ENCODE assay signal across 24 mouse cellular contexts in genomic region chr7:68314286-68314685, GRCm38 (mm10). TPM values are rescaled to one million over a fixed set of nuclear protein-coding genes. Genes with fewer than 3 reads are reported as not detected.
"Had no signal": no experiment of that assay in that cellular context is flagged by ENCODE, and none has a peak within 500 bp of the region (broad histone marks: within the 10 kb centered on the region; RNA-seq: fewer than 3 reads in every experiment).

No protein-coding gene starts in this region.

- H3K27me3 ChIP-seq: midbrain, embryonic 12.5 days; neural tube, embryonic 15.5 days had no signal

- H3K4me3 ChIP-seq: midbrain, embryonic 10.5 days; midbrain, embryonic 12.5 days; myocyte; neural tube, embryonic 13.5 days; neural tube, embryonic 15.5 days had no signal

- H3K27ac ChIP-seq: midbrain, embryonic 10.5 days; midbrain, embryonic 12.5 days; neural tube, embryonic 13.5 days; neural tube, embryonic 15.5 days had no signal

- ATAC-seq: midbrain, embryonic 16.5 days had no signal

- H3K4me1 ChIP-seq: midbrain, embryonic 12.5 days; neural tube, embryonic 13.5 days; neural tube, embryonic 15.5 days had no signal

- DNase-seq: lung, adult 18-20 months; lung, postnatal 10 days; lung, postnatal 4 days; midbrain, embryonic 14.5 days; retina, postnatal 1 day; right cerebral cortex, adult 18-20 months; right cerebral cortex, postnatal 25 days; right cerebral cortex, postnatal 4 days; spleen, adult 18-20 months; thymus, adult 18-20 months; thymus, postnatal 14 days; thymus, postnatal 36 days had no signal

RNA-seq across cellular contexts. Expression of gene Pgpep1l, which starts 50.3 kb away (rescaled TPM):
- polyA plus RNA-seq: lung, embryonic 14.5 days; lung, embryonic 16.5 days; midbrain, embryonic 10.5 days; midbrain, embryonic 12.5 days; midbrain, embryonic 14.5 days; midbrain, embryonic 16.5 days; neural tube, embryonic 11.5 days; neural tube, embryonic 13.5 days; neural tube, embryonic 15.5 days; small intestine, adult 2 months; stomach, embryonic 14.5 days; stomach, embryonic 16.5 days had no signal
